Mouse (Mus musculus): ENCODE measurements around the gene Calr. TPM values are rescaled to one million over a fixed set of nuclear protein-coding genes. Genes with fewer than 3 reads are reported as not detected.

Calr gene
- polyA plus RNA-seq, 1 experiment from 2014 or later, result 886 TPM

DNA sequence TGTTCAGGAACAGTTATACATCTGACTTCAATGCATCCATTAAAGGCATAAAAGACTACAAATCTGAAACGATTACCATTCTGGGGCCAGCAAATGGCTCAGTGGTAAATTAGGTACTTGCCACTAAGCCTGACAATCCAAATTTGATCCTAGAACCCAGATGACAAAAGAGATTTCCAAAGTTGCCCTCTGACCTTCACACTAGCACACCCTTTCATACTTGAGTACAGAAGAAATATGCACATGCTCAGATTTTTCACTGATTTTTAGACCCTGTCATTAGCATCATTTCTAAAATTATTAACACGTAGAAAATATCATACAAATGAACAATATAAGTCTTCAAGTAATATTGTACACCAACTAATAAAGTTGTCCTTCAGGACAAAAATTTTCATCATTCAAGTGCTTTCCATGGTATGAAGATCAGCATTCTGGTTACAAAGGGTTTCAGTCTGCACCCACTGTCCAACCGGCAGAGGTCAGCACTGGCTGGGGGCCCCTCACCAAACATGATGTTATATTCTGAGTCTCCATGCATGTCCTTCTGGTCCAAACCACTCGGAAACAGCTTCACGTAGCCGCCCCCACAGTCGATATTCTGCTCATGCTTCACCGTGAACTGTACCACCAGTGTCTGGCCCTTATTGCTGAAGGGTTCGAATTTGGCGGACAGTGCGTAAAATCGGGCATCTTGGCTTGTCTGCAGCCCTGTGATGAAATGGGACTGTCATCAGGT lies 1.2 kb downstream of the Calr start:
- peak; percentile 63 for TF ChIP-seq CTCF (IDR thresholded peaks at IDR 0.05; ENCODE audit: low read depth)
- Histone ChIP-seq H3K4me2 (peak overlapping the region; percentile 87), H3K9me3 (ENCODE audit: low read depth, low read length) (no peaks in the 10 kb centered on the region), H3K4me1 (ENCODE audit: insufficient read depth) (peaks cover 12% of the 10 kb centered on the region), H3K9ac (peak overlapping the region; percentile 98), H3K36me3 (ENCODE audit: insufficient read depth) (peaks cover 51% of the 10 kb centered on the region), H3K27me3 (ENCODE audit: insufficient read depth, low read length) (no peaks in the 10 kb centered on the region), H3K4me3 (ENCODE audit: low read depth, low read length) (peak overlapping the region; percentile 97), H3K27ac (ENCODE audit: low read depth) (peak overlapping the region; percentile 84)
- DNase-seq (peak; percentile 65), ATAC-seq (ENCODE audit: insufficient read depth) (no peak)
- 10% methylated on average over 12 of the region's 12 CpGs for WGBS

DNA sequence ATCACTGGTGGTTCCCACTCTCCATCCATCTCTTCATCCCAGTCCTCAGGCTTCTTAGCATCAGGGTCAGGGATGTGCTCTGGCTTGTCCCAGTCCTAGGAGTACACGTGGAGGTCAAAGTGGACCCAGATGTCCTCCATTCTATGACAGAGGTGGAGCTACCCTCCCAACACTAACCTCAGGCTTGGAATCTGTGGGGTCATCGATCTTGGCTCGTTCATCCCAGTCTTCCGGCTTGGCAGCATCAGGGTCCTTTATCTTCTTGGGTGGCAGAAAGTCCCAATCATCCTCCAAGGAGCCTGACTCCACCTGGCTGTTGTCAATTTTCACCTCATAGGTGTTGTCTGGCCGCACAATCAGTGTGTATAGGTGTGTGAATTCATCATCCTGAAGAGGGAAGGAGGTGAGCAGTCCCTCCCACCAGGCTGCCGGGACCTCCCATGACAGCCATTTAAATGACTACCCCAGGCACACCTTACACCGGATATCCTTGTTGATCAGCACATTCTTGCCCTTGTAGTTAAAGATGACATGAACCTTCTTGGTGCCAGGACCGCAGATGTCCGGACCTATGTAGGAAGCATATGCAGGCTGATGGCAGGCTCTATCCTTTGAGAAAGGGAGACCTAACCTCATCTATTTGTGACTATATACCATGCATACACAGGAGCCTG lies 2.2 kb downstream of the Calr start:
- H3K9me3 ChIP-seq (ENCODE audit: low read depth, low read length), result no peaks in the 10 kb centered on the region
- ATAC-seq (ENCODE audit: insufficient read depth), result no peak
- peak overlapping the region; percentile 97 for H3K4me3 ChIP-seq (ENCODE audit: low read depth, low read length)
- no peak for DNase-seq
- no peak for TF ChIP-seq CTCF (IDR thresholded peaks at IDR 0.05; ENCODE audit: low read depth)
- peak overlapping the region; percentile 87 for H3K4me2 ChIP-seq
- no peaks in the 10 kb centered on the region for H3K27me3 ChIP-seq (ENCODE audit: insufficient read depth, low read length)
- peaks cover 51% of the 10 kb centered on the region for H3K36me3 ChIP-seq (ENCODE audit: insufficient read depth)
- H3K4me1 ChIP-seq (ENCODE audit: insufficient read depth), result peaks cover 12% of the 10 kb centered on the region
- 73% methylated on average over 9 of the region's 9 CpGs for WGBS
- peak overlapping the region; percentile 98 for H3K9ac ChIP-seq
- H3K27ac ChIP-seq (ENCODE audit: low read depth), result no peak overlapping the region; the same call in 1 of the 2 replicates

DNA sequence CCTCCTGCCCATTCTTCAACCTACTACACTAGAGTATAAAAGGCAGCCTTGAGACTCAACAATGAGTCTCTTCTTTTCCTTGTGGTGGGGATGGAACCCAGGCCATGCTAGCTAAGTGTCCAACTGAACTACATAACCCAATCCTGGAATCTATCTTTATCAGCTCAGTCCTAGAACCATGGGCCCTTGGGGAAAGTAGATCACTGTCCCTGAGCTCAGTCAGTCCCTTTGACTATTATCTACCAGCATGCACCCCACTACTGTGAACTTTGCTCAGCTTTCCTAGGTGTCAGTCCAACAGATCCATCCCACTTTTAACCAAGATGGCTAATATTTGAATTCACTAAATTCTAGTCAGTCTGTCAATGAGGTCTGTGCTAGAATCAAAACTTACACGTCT lies 5.2 kb downstream of the Calr start:
- H3K4me2 ChIP-seq, result no peak overlapping the region
- peaks cover 6% of the 10 kb centered on the region for H3K4me1 ChIP-seq (ENCODE audit: insufficient read depth)

DNA sequence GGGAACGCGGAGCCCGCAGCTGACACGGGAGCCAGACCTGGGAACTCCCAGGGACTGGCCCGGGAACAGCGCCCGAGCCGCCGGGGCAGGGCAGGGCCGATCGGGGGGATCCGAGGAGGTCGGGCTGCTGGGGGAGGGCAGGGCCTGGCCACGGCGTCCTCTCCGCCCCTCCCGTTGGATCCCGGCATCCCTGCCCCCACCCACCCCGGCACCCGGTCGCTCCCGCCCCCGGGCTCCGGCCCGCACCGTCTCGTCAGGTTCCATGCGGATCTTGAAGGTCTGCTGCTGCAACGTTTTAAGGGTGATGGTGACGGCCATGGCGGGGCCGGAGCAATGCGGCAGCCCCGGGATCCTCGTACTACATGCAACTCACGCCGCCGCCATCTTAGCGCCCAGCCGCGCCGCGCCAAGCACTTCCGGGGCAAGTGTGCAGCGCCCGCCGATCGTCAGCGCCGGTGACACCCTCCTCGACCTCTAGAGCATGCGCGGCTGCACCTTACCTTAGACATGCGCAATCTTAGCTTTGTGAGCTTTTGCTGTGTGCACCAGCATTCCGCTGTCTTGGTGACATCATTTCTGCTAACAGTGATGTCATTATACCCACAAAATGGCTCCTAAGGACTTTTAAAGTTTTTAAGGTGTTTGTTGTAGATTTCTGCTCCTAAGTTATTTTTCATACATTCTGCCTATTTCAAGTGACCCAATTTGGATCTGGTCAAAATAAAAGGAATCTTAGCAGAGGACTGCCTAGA lies 6.3 kb downstream of the Calr start, which contains the start of gene Rad23a:
TSS of gene Rad23a (minus strand) at position 418 of the 752 bp plus-strand sequence.
- WGBS, result under 1% methylated on average over 55 of the region's 55 CpGs
- Histone ChIP-seq H3K9me3 (ENCODE audit: low read depth, low read length) (no peaks in the 10 kb centered on the region), H3K4me1 (ENCODE audit: insufficient read depth) (peaks cover 12% of the 10 kb centered on the region), H3K27ac (ENCODE audit: low read depth) (peak within 1 kb of the TSS; percentile 91), H3K4me2 (peak within 1 kb of the TSS; percentile 72), H3K36me3 (ENCODE audit: insufficient read depth) (peaks cover 81% of the 10 kb centered on the region), H3K4me3 (ENCODE audit: low read depth, low read length) (peak within 1 kb of the TSS; percentile 77), H3K27me3 (ENCODE audit: insufficient read depth, low read length) (no peaks in the 10 kb centered on the region), H3K9ac (peak within 1 kb of the TSS; percentile 88)
- ATAC-seq (ENCODE audit: insufficient read depth) (peak; percentile 93), DNase-seq (peak; percentile 98)
- no peak for TF ChIP-seq CTCF (IDR thresholded peaks at IDR 0.05; ENCODE audit: low read depth)

More for the DNA sequence above, 5.2 kb downstream of the Calr start:
- no peaks in the 10 kb centered on the region for H3K27me3 ChIP-seq (ENCODE audit: insufficient read depth, low read length)
- no peak for TF ChIP-seq CTCF (IDR thresholded peaks at IDR 0.05; ENCODE audit: low read depth)
- ATAC-seq (ENCODE audit: insufficient read depth) (no peak), DNase-seq (no peak)
- no peak overlapping the region for H3K4me3 ChIP-seq (ENCODE audit: low read depth, low read length)
- H3K9me3 ChIP-seq (ENCODE audit: low read depth, low read length), result no peaks in the 10 kb centered on the region
- H3K9ac ChIP-seq, result no peak overlapping the region
- peaks cover 76% of the 10 kb centered on the region for H3K36me3 ChIP-seq (ENCODE audit: insufficient read depth)
- 63% methylated on average over 1 of the region's 1 CpGs for WGBS
- no peak overlapping the region for H3K27ac ChIP-seq (ENCODE audit: low read depth)

GRCm38 (mm10) chr8:84839875-84840247 lies 6.9 kb downstream of the Calr start:
- ATAC-seq (ENCODE audit: insufficient read depth) (no peak), DNase-seq (no peak)
- no peak for TF ChIP-seq CTCF (IDR thresholded peaks at IDR 0.05; ENCODE audit: low read depth)
- Histone ChIP-seq H3K36me3 (ENCODE audit: insufficient read depth) (peaks cover 81% of the 10 kb centered on the region), H3K9ac (peak overlapping the region; percentile 88), H3K4me3 (ENCODE audit: low read depth, low read length) (peak overlapping the region; percentile 77), H3K27ac (ENCODE audit: low read depth) (peak overlapping the region; percentile 91), H3K9me3 (ENCODE audit: low read depth, low read length) (no peaks in the 10 kb centered on the region), H3K27me3 (ENCODE audit: insufficient read depth, low read length) (no peaks in the 10 kb centered on the region), H3K4me2 (peak overlapping the region; percentile 72), H3K4me1 (ENCODE audit: insufficient read depth) (peaks cover 11% of the 10 kb centered on the region)
- WGBS, result 2% methylated on average over 7 of the region's 7 CpGs

- ATAC-seq (ENCODE audit: insufficient read depth) (no peak), DNase-seq (no peak)
- Histone ChIP-seq H3K27ac (ENCODE audit: low read depth) (no peak overlapping the region; the same call in 1 of the 2 replicates), H3K4me2 (peak overlapping the region; percentile 72), H3K4me3 (ENCODE audit: low read depth, low read length) (peak overlapping the region; percentile 77), H3K27me3 (ENCODE audit: insufficient read depth, low read length) (no peaks in the 10 kb centered on the region), H3K36me3 (ENCODE audit: insufficient read depth) (peaks cover 81% of the 10 kb centered on the region), H3K9ac (peak overlapping the region; percentile 88), H3K4me1 (ENCODE audit: insufficient read depth) (peaks cover 10% of the 10 kb centered on the region), H3K9me3 (ENCODE audit: low read depth, low read length) (no peaks in the 10 kb centered on the region)
- WGBS, result 80% methylated on average over 2 of the region's 2 CpGs
- no peak for TF ChIP-seq CTCF (IDR thresholded peaks at IDR 0.05; ENCODE audit: low read depth)
Observed at GRCm38 (mm10) chr8:84839411-84839810, 7.3 kb downstream of the Calr start.

All from lung, embryonic 14.5 days (tissue).